Mouse (Mus musculus) frontal cortex, adult (tissue): ENCODE data around the gene Acnat2.
"Not testable (repeated sequence)": the region's sequence is repeated elsewhere in the genome, so short reads cannot be mapped to it uniquely, and the experiment has no call there.

ENCODE experiments used
- ATAC-seq: cut with Nextera tagmentation; 2 replicates; pipeline ENCODE4 v1.9.2; 2017; ENCODE audit warnings: mild to moderate bottlenecking, moderate library complexity, mixed read lengths; ENCODE audit not compliant: low TSS enrichment

Gene Acnat2

GRCm38 (mm10) chr4:49407957-49408356 is at the start of gene Acnat2:
Acnat2 (minus strand) TSS chr4:49408151.
- ATAC-seq, result not testable (repeated sequence)

- ATAC-seq, result no peak
Measured at GRCm38 (mm10) chr4:49456171-49456570, 48.2 kb upstream of the Acnat2 start.

GRCm38 (mm10) chr4:49451848-49452551 is 44.0 kb upstream of the Acnat2 start:
- no peak for ATAC-seq

- ATAC-seq, result not testable (repeated sequence)
Measured at GRCm38 (mm10) chr4:49451133-49451847, 43.3 kb upstream of the Acnat2 start.

GRCm38 (mm10) chr4:49436968-49437367 is 29.0 kb upstream of the Acnat2 start:
- not testable (repeated sequence) for ATAC-seq

GRCm38 (mm10) chr4:49410151-49410550 is 2.2 kb upstream of the Acnat2 start:
- not testable (repeated sequence) for ATAC-seq

GRCm38 (mm10) chr4:49386873-49387272 is 21.1 kb downstream of the Acnat2 start:
- ATAC-seq, result no peak

GRCm38 (mm10) chr4:49383576-49384318 is 24.2 kb downstream of the Acnat2 start:
- not testable (repeated sequence) for ATAC-seq

- ATAC-seq, result not testable (repeated sequence)
Measured at GRCm38 (mm10) chr4:49368046-49368445, 39.9 kb downstream of the Acnat2 start.

GRCm38 (mm10) chr4:49357097-49357496 is 50.9 kb downstream of the Acnat2 start:
- ATAC-seq, result no peak

GRCm38 (mm10) chr4:49350470-49350869 is 57.5 kb downstream of the Acnat2 start:
- ATAC-seq, result no peak

GRCm38 (mm10) chr4:49348677-49349076 is 59.3 kb downstream of the Acnat2 start:
- no peak for ATAC-seq

GRCm38 (mm10) chr4:49348001-49348400 is 60.0 kb downstream of the Acnat2 start:
- ATAC-seq, result not testable (repeated sequence)

- ATAC-seq, result not testable (repeated sequence)
Measured at GRCm38 (mm10) chr4:49340091-49340490, 67.9 kb downstream of the Acnat2 start.

- not testable (repeated sequence) for ATAC-seq
Measured at GRCm38 (mm10) chr4:49337949-49338348, 70.0 kb downstream of the Acnat2 start.
